Mouse (Mus musculus) kidney, adult 2 months (tissue): ENCODE measurements around the gene 9030612E09Rik.

Experiments
- CTCF ChIP-seq: fragments of 200-500 bp; conservative IDR thresholded peaks from 2 replicates; pipeline ENCODE4 v1.5.1; 2011; ENCODE audit warnings: low read depth, mild to moderate bottlenecking, control low read depth, low read length, moderate library complexity, mixed read lengths; ENCODE audit not compliant: insufficient read depth, insufficient read length
- POLR2A ChIP-seq: fragments of 200-500 bp; IDR thresholded peaks from one replicate; pipeline ENCODE4 v1.6.1; 2011; ENCODE audit warnings: low read depth, low read length, control low read depth

GRCm38 (mm10) chr10:43155046-43155560 is 19.4 kb upstream of the 9030612E09Rik start:
- TF ChIP-seq POLR2A, result no peak
- TF ChIP-seq CTCF, result no peak
